Mouse (Mus musculus) heart, postnatal 36 days (tissue): ENCODE measurements around the gene Proz. TPM values are rescaled to one million over a fixed set of nuclear protein-coding genes. Genes with fewer than 3 reads are reported as not detected.
A peak's percentile ranks its signal among the peaks of the same experiment; 100 is the strongest.
"Not testable (repeated sequence)": the region's sequence is repeated elsewhere in the genome, so short reads cannot be mapped to it uniquely, and the experiment has no call there.

Experiments used
- DNase-seq, 2 experiments: peaks; one replicate each; pipeline ENCODE4 v3.0.0; 2021 to 2022
- intact Hi-C: fragments of 180-260 bp; cut with DNase I; formaldehyde crosslinking; loops from one replicate; pipeline ENCODE4 v1.15.1; 2025
- total RNA-seq, 2 experiments: library from RNA; stranded (reverse); gene quantifications; 2 replicates each; pipeline ENCODE4 v1.2.3; 2021

Proz gene
- total RNA-seq = not detected

DNA sequence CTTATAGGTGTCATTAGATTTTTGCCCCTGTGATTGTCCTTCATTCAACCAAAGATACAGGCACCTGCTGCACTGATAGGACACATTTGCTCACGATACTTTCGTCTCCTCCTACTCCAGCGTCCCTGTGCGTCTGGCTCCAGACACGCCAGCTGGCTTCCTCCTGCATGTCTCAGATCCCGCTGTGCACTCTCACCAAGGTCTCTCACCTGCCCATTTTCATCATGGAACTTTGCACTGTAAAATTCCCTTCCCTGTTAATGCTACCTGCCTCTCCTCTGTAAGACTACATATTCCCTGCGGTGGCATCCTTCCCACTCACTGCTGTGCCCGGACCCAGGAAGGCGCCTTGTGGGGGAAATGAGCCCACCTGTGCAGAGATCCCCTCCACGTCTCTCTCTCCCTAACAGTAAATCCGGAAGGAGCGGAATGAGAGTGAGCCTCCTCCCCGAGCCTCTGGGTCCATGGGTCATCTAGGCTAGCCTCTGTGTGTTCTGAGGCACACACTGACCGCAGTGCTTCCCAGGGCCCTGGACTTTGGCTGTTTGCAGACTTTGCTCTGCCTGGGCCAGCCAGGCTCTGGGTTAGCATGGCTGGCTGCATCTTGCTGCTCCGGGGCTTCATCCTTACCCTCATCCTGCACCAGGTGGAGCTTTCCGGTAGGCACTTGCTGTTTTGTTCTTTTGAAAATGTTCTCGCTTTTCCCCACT, at the start of gene Proz:
Proz (plus strand) TSS at position 474 of the 710 bp plus-strand sequence.
- intact Hi-C loops = no loop called here
- no peak for DNase-seq

DNA sequence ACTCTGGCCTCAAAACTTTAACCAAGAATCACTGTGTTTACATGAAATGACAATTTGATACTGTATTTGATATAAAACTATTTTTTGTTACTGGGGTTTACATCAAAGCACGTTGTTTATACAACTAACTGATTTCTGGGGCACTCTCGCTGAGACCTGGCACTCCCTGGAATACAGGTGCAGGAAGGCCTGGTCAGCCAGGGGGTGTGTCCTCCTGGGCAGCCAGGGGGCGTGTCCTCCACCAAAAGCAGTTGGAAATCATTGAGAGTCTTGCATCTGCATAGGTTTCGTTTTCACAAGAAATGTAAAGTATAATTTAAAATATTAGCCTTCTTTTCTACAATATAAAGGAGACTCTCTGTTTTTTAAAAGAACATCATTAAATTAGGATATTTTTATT, 41.2 kb upstream of the Proz start:
- intact Hi-C loops = no loop called here

DNA sequence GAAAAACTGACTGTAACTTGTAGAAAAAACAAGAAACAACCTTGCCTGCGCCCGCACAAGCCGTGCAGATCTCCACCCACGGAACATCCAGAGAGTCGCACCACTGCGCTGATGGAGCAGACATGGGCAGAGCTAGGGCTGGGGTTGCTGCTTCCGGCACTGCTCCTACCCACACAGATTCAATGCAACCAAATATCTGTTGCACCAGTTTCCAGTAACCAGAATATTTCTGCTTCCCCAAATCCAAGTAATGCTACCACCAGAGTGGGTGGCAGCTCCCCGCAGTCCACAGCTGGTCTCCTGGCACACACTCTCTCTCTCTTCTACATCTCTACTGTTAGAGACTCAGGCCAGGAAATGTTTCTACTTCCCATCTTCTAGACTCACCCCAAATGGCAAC, 38.9 kb upstream of the Proz start:
- intact Hi-C loops = no loop called here
- no peak for DNase-seq

More for the DNA sequence above, 41.2 kb upstream of the Proz start:
- no peak for DNase-seq

DNA sequence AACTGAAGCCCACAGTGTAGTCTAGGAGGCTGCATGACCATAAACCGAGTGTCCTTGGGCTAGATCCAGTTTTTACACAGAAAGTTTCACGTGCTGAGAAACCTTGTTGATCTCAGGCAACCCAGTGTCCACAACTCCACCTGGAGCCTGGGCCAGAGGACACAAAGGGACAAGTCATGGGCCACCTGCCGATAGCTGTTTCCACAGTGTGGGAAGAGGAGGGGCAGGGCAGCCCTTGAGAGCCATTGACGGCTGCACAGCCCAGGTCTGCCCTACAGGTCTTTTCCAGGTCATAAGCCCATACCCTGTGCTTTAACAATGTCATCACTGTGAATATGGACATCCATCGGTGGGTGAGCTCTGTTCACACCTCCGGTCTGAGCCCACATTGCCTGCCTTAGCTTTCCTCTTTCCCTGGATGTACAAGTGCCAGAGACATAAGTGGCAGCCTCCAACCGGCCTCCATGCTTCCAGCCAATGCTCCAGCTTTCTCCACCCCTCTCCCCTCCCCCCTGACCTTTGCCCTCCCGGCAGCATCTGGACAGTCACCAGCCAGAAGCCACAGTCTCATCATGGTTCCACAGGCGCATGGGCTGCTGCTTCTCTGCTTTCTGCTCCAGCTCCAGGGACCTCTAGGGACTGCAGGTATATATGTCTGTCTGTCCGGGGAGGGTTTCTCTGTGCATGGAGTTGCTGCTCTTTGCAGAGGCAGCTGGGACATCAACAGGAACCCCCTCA, 35.1 kb upstream of the Proz start, which contains the start of gene F7:
F7 (plus strand) TSS at position 548 of the 738 bp plus-strand sequence.
- intact Hi-C loops = no loop called here
- DNase-seq = no peak

DNA sequence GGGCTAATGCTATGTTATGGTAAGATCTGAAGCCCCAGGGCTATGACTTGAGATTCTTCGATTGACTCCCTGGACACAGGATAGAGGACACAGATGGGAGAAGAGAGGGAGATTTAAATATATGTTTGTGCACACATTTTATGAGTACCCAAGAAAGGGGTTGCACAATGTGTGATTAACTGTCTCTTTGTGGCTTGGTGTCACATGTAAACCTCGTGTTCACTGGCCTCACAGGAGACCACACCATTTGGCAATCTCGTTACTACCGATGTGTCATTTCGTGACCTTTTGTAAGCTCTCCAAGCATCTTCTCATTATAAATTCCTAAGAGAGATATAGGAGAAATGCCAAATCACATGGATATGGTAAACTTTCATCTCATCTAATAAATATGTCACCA, 33.1 kb upstream of the Proz start:
- intact Hi-C loops = no loop called here

DNA sequence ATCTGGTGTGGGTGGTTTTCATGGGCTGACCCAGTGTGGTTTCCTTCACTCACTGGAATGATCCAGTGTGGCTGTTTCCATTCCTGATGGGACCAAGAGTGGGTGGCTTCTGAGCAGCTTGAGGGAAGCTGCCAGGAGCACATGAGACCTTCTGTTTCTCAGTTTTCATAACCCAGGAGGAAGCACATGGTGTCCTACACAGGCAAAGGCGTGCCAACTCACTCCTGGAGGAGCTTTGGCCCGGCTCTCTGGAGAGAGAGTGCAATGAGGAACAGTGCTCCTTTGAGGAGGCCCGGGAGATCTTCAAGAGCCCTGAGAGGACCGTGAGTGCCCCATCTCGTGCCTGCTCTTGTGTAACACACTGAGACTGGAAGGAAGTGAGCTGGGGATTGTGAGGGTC, 32.2 kb upstream of the Proz start:
- DNase-seq = no peak
- intact Hi-C loops = no loop called here

More for the DNA sequence above, 33.1 kb upstream of the Proz start:
- no peak for DNase-seq

DNA sequence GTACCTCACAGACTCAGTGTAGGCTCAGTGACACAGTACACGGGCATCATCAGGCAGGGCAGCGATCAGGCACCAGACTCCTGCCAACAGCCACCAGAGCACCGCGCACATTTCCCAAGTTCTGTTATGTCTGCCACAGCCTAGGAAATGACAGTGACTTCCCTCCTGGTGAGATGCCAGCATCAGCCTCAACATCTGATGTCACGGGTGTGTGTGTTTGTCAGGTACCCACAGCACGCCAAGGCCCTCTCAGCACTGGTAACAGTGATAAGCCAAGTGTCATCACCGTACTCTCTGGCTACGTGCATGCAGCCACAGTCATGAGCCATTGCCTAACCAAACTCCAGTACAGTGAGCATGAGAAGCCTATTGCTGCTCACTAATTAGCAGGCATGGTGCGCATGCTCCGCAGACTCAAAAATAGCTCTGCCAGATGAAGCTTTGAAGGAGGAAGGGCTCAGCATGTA, 24.3 kb upstream of the Proz start:
- DNase-seq = no peak
- intact Hi-C loops = no loop called here

DNA sequence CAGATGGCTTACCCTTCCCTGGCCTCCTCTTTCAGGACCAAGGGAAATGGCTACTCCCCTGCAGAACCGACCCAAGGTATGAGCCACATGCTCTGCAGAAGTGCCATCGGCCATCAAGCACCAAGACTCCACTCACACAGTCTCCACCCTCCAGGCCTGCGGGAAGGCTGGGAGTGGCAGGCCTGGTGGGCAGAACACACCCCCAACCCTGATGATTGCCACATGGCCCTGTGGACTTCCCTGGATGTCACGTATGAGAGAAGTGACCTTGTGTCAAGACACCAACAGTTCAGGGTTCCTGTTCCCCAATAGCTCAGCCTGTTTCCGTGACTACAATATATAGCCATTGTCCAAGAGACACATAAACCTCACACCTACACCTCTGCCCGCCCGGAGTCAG, 23.7 kb upstream of the Proz start, which contains the start of gene F10:
F10 (plus strand) TSS at position 294 of the 400 bp plus-strand sequence.
- DNase-seq = no peak
- intact Hi-C loops = no loop called here

DNA sequence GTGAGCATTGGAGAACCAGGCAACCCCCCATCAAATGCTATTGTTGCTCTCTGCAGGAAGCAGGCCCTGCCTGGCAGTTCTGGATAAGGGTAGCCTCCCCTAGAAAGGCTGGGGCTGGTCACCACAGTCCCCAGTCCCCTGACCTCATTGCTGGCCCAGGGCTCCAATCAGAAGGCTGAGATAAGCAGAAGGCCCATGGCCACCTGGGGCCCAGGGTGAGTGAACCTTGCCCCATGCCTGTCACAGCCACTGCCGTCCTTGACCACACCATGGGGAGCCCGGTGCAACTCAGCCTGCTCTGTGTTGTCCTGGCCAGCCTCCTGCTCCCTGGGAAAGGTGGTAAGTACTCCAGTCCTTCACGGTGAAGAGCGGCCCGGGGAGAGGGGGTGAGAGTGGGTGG, 23.1 kb upstream of the Proz start:
- intact Hi-C loops = no loop called here
- DNase-seq = no peak

DNA sequence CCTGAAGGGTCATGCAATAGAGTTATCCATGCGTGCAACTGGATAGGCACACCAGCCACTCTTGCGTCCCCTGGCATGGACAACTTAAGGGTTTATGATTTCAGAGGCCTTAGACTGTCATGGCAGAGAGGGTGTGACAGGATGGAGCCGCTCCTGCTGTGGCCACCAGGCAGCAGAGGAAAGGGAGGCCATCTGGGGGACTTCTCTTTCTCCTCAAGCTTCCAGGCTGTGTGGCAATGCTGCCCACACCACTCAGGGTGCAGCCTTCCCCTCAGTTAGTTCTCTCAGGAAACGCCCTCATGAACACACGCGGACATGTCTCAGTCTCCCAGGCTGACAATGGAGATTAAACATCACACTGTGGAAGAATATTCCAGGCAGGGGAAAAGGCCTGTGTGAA, 21.7 kb upstream of the Proz start:
- no peak for DNase-seq
- intact Hi-C loops = no loop called here

DNA sequence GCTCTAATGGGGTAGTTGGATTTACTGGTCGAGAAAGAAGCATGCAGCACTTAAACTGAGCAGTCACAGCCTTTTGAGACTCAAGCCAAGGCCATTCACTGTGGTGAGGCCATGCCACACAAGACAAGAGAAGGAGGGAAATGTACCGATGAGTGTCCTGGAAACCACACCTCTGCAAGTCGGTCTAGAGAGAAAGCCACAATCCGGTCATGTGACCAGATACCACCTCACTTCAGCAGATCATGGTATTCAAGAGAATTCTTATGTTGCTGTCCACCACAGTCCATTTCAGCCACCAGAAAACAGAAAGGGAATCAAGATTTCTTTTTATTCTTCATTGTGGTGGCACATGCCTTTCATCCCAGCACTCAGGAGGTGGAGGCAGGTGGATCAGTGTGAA, 19.3 kb upstream of the Proz start:
- intact Hi-C loops = no loop called here
- DNase-seq = no peak

DNA sequence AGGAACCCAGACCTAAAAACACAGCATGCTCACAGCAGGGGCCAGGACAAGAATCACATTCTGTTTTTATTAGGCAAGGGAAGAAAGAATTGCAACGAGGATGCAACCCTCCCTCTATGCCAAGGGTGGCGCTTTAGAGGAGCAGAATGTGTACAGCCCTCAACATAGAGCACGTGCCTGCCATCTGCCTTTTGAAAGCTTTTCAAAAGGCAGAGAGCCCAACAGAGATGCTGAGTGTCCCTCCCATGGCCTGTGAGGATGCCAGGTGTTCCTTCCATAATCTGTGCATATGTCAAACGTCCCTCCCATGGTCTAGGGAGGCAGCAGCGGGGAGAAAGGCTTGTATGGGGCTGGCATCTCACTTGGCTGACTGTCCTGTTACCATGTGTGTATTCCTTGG, 13.1 kb upstream of the Proz start:
- intact Hi-C loops = no loop called here

DNA sequence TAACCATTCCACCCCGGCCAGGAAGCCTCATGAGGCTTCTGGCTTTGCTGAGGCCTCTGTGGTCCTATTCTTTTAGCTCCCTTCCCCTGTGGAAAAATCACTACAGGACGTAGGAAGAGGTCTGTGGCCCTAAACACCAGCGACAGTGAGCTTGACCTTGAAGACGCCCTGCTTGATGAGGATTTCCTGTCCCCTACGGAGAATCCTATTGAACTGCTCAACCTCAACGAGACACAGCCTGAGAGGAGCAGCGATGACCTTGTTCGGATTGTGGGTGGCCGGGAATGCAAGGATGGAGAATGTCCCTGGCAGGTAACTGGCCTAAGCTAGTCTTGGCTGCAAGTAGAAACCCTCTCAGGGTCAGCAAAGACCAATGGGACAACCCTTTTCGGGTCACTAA, 10.2 kb upstream of the Proz start:
- no peak for DNase-seq
- intact Hi-C loops = no loop called here

More for the DNA sequence above, 13.1 kb upstream of the Proz start:
- no peak for DNase-seq

DNA sequence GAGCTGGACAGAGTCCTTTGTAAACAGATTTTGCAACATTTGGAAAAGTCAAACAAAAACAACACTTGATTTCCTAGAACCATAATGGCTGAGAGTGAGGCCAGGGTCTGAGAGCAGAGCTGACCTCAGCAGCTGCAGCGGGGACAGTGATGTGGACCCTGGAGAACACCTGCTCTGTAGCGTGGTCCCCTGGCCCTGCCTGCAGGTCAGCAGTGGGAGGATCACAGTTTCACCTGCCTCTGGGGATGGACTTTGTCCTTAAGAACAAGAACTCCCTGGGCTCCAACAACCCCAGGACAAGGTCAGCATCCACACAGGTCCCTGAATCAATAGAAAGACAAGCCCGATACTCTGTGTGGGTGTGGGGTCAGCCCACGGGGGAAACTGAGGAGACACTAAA, 3.4 kb upstream of the Proz start:
- DNase-seq = no peak
- intact Hi-C loops = no loop called here

DNA sequence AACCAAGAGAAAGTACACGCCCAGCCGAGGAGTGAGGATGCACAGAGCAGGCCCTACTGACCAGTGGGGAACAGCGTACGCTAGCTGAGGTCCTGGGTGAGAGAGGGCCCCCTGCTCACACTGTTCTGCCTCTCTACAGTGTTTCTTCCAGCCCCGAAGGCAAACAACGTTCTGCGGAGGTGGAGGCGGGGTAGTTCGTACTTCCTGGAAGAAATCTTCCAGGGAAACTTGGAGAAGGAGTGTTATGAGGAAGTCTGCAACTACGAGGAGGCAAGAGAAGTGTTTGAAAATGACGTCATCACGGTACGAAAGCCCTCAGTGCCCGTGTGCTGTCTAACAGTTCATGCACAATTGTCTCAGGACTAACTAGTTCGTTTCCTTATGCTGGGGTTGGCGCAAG, 2.4 kb downstream of the Proz start:
- no peak for DNase-seq
- intact Hi-C loops = no loop called here

DNA sequence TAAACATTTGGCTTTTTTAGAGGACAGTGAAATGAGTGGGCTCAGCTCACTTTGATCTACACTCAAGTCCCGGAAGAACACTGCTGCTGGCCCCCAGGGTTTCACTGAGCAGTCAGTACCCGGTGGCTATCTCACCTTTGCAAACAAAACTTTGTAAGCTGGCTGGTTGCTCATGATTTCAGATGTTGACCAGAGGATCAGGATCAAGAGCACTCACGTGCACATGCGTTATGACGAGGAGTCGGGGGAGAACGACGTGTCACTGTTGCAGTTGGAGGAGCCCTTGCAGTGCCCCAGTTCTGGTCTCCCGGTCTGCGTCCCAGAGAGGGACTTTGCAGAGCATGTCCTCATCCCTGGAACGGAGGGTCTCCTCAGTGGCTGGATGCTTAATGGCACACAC, 12.5 kb downstream of the Proz start:
- intact Hi-C loops = no loop called here
- no peak for DNase-seq

DNA sequence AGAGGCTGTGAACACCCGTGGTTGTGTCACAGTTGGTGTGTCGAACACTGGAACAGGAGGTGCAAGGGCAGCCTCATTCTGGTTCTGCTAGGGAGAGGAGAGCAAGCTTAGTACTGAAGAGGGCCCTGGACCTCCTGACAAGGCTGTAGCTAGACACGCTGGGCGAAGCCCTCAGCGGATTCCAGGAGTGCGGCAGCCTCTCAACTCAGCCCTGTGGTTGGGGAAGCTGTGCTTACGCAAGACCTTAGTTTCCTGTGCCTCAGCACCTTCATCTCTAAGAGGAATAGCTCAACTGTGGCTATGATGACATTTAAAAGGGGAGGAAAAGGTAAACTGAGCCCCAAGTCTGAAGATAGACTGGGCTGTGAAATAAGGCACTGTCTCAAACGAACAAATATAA, 14.3 kb downstream of the Proz start:
- DNase-seq = no peak
- intact Hi-C loops = no loop called here

DNA sequence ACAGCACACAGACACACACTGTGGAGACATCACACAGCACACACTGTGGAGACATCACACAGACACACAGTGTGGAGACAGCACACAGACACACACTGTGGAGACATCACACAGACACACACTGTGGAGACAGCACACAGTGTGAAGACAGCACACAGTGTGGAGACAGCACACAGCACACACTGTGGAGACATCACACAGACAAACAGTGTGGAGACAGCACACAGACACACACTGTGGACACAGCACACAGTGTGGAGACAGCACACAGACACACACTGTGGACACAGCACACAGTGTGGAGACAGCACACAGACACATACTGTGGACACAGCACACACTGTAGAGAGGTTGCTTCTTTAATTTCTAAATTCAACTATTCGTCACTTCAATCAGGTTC, 14.9 kb downstream of the Proz start:
- DNase-seq, intact Hi-C loops: not testable (repeated sequence)

DNA sequence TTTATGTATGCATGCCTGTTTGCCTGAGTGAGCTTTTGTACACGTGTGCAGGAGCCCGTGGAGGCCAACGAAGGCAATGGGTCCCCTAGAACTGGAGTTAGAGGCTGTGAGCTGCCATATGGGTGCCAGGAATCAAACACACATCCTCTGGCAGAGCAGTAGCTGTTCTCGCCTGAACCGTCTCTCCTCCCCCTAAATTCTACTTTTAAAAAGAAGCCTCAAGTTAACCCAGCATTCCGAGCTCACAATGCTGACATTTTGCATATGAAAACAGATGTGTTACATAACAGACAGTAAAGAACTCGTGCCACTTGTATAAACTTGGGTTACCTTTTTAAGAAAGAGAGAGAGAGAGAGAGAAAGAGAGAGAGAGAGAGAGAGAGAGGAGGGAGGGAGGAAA, 16.8 kb downstream of the Proz start:
- intact Hi-C loops = no loop called here

DNA sequence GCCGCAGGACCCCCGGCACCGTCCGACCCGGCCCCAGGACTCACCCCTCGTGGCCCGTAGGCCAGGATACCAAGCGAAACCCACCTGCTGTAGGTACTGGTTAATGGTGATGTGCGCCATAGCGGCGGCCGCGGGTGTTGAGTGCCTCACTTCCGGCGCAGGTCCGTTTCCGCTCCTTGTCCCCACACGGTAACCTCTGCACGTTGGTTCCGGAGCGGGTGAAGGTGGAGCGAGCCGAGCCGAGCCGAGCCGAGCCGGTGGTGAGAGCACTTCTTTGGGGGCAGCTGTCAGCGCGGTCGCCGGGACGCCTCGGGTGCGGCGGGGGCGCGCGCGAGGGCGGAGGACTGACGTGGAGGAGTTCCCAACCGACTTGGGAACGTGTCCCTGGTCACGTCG, 44.0 kb downstream of the Proz start:
- peak; percentile 92 to 93 for DNase-seq
- intact Hi-C loops = loop anchor here (2.0 to 10.0 kb wide), 7 partner anchors 54 to 1550 kb away; partner anchors contain the start of genes Atp11a, Cars2, Ing1 and Lamp1

More for the DNA sequence above, 16.8 kb downstream of the Proz start:
- DNase-seq = no peak

DNA sequence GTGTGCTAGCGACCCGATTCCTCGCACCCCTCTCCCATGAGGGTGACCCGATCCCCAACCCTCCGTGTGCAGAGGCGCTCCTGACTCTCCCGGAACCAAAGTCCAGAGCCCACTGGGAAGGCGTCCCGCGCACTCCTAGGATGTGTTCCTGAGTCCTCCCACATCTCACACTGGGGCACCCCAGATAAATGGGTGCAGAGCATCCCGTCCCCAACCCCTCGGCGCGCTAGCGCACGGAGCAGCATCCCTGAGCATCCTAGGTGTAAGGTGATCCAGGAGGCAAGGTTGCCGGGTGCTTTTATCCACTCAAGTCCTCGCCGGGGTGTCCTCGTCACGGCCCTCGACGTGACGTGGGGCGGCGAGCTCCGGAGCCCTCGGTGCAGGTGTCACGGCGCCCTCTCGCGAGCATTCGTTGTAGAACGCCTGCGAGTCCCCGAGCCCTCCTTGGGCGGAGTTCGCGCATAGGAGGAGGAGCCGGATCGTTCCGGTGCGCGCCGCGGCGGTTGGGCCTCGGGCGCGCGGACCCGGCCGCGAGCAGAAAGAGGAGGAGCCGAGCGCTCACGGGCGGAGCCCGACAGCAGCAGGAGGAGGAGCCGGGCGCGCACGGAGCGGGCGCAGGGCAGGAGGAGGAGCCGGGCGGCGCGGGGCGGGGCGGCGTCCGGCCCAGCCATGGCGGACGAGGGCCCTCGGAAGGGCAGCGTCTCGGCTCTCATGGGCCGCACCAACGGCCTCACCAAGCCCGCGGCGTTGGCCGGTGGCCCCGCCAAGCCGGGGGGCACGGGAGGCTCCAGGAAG, 44.6 kb downstream of the Proz start, which contains the start of the genes Pcid2 and Cul4a:
Pcid2 (minus strand) TSS at position 373 of the 795 bp plus-strand sequence.
Cul4a (plus strand) TSS at position 535 of the 795 bp plus-strand sequence.
- peak; percentile 93 to 94 for DNase-seq
- intact Hi-C loops = loop anchor here (2.0 to 10.0 kb wide), 6 partner anchors 54 to 1550 kb away; partner anchors contain the start of genes Atp11a, Cars2, Ing1 and Lamp1
